Mouse (Mus musculus): Measurements from ENCODE around the gene Olfr1281. TPM values are rescaled to one million over a fixed set of nuclear protein-coding genes. Genes with fewer than 3 reads are reported as not detected.
"Not testable (repeated sequence)": the region's sequence is repeated elsewhere in the genome, so short reads cannot be mapped to it uniquely, and the experiment has no call there.

The Olfr1281 gene
- not detected for total RNA-seq (2021)
- long read RNA-seq, experiment 1, result 0 reads
- long read RNA-seq, experiment 2, result 0 reads

DNA sequence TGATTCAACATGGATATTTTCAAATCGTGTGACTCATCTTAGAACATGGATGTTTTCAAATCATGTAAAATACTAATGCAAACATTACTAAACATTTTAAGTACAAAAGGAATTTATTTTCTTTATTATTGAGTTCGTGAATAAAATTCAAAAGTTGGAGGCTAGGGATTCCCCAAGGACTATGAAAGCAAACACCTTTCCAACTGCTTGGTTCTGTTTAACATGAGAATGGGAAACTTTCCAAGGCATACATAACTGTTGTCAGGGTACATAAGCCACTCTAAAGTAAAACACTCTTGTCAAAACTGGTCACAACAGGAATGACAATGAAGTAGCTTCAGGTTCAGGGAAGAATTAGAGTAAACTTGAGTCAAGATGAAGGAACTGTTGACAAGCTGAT lies at the start of gene Olfr1281:
TSS of gene Olfr1281 (plus strand) at position 301 of the 400 bp plus-strand sequence.
- no peak for DNase-seq

DNA sequence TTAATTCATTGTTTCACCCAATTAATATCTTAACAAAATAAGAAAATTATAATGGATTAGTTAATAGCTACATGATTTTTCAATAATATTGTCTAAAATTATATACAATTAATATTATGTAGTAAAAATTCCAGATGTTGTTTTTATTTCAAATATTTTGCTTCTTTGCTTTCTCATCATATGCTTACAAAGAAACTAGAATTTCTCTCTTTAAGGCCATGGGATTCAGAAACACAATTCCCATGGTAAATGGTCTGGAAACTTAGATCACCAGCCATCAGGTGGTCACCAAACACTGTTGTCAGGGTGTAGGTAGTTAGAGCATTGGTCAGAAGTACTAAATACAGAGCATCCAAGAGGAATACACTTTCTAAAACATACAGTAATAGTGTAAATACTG lies 36.5 kb upstream of the Olfr1281 start, which contains the start of gene Olfr1278:
TSS of gene Olfr1278 (plus strand) at position 301 of the 400 bp plus-strand sequence.
- DNase-seq, result no peak

DNA sequence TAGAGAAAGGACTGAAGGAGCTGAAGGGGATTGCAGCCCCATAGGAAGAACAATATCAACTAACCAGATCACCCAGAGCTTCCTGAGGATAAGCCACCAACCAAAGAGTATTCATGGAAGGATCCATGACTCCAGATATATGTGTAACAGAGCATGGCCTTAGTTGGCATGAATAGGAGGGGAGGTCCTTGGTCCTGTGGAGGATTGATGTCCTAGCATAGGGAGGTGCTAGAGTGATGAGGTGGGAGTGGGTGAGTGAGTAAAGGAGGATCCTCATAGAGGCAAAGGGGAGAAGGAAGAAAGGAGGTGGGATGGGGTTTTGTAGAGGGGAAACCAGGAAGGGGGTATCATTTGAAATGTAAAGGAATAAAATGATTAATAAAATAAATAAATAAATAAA lies 27.8 kb upstream of the Olfr1281 start:
- no peak for DNase-seq

DNA sequence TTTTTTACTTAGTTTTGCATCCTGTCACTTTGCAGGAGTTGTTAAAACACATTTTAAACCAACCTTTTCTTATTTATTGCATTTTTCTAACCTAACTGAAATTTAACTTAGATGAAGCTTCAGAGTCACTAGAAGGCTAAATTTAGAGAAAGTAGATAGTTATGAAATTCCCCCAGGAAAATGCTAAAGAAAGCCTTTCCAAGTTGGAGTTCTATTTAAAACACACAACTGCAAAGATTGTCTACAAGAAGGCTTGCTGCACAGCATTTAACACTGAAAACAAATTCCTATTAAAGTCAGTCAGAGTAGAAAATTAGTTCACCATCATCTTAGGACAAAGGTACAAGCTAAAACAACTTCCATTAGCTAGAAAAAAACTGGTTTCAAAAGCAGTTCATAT lies 25.9 kb upstream of the Olfr1281 start, which contains the start of gene Olfr1279:
TSS of gene Olfr1279 (plus strand) at position 262 of the 400 bp plus-strand sequence.
- DNase-seq, result no peak

DNA sequence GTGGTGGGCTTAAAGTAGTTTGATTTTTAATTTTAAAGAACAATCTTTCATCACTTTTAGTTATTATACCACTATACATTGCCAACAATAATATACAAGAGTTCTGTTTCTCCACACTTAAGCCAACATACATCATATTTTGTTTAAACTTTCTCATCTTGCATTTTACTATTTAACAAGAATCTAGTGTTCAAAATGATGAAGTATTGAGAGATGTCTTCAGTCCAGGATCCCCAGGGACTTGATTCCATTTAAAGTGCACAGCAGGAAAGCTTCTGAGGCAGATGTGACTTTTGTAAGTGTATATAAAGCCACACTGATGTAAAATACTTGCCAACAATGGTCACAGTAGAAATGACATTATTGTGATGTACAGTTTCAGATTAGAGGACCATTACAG lies 12.6 kb upstream of the Olfr1281 start, which contains the start of gene Olfr1280:
TSS of gene Olfr1280 (plus strand) at position 301 of the 400 bp plus-strand sequence.
- no peak for DNase-seq

DNA sequence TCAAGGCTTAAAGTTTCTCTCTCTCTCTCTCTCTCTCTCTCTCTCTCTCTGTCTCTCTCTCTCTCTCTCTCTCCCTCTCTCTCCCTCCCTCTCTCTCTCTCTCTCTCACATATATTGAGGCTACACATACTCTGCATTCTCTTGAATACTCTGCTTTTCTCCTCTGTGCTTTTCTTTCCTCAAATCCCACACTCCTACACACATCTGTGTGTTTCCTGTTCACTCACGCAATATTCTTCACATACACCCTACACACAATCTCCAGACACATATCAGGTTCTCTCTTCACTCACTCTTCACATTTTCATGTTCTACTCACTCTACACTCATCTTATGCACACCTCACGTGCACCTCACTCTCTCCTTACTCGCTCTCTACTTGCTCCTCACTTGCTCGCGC lies 7.4 kb downstream of the Olfr1281 start:
- not testable (repeated sequence) for DNase-seq

DNA sequence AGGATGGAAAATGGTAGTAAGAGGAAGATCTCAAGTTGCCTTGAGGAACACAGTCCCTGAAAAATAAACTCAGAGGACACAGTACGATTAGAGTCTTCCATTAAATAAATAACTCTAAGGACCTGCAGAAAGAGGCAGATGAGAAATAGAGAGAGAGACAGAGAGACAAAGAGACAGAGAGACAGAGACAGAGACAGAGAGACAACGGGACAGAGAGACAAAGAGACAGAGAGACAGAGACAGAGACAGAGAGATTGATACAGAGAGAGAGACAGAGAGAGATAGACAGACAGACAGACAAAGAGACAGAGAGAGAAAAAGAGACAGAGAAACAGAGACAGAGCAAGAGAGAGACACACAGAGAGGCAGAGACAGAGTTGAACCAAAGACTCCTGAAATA lies 9.7 kb downstream of the Olfr1281 start, which contains the start of gene Olfr1282:
TSS of gene Olfr1282 (minus strand) at position 101 of the 400 bp plus-strand sequence.
- DNase-seq, result no peak

DNA sequence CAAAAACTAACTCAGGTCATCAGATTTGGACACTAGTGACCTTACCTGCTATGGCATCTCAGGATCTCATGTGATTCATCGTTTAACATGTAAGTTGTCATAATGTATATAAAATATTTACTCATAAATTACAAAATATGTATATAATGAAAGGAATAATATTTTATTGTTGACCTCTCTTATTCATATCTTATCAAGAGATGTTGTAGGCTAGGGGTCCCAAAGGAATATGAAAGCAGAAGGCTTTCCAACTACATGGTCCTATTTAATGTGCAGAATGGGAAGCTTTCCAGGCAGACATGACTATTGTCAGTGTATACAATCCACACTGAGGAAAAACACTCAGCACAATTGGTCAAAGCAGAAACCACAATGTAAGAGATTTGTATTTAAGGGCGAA lies 40.2 kb downstream of the Olfr1281 start, which contains the start of gene Olfr1283:
TSS of gene Olfr1283 (plus strand) at position 301 of the 400 bp plus-strand sequence.
- DNase-seq, result no peak

DNA sequence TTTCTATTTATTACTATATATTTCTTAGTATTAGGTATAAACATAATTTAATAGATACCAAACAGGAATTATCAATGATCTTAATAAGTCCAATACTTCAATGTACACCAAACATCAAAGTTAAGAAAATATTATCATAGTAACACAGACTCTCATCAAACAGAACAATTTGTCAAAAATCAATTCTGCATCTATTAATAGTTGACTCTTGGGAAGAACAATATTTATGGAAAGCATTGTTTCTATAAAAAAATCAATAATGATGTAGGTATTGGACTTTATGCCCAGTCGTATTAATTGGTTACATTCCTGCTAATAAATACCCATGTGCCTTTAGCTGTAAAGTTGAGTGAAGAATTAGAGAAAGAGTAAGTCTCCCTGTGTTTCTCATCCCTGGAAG lies 48.9 kb downstream of the Olfr1281 start, which contains the start of gene Olfr1284:
TSS of gene Olfr1284 (plus strand) at position 301 of the 400 bp plus-strand sequence.
- DNase-seq, result no peak

Other genes starting within 250 kb of the Olfr1281 start
- not detected for gene Gm13941, start 220.5 kb upstream of the Olfr1281 start, total RNA-seq (2021)
- gene Gm15130, start 173.6 kb upstream of the Olfr1281 start, total RNA-seq (2021), result not detected
- not detected for gene 4930430A15Rik, start 96.9 kb upstream of the Olfr1281 start, total RNA-seq (2021)
- gene Olfr1275, start 91.2 kb upstream of the Olfr1281 start, total RNA-seq (2021), result not detected
- gene Olfr1276, start 72.0 kb upstream of the Olfr1281 start, total RNA-seq (2021), result not detected
- not detected for gene Olfr1277, start 52.4 kb upstream of the Olfr1281 start, total RNA-seq (2021)
- gene Olfr1278, start 36.4 kb upstream of the Olfr1281 start, total RNA-seq (2021), result not detected
- not detected for gene Olfr1279, start 25.9 kb upstream of the Olfr1281 start, total RNA-seq (2021)
- not detected for gene Olfr1280, start 12.5 kb upstream of the Olfr1281 start, total RNA-seq (2021)
- gene Olfr1282, start 9.6 kb downstream of the Olfr1281 start, total RNA-seq (2021), result not detected
- not detected for gene Olfr1283, start 40.3 kb downstream of the Olfr1281 start, total RNA-seq (2021)
- gene Olfr1284, start 49.0 kb downstream of the Olfr1281 start, total RNA-seq (2021), result not detected
- not detected for gene Olfr1286, start 96.6 kb downstream of the Olfr1281 start, total RNA-seq (2021)
- gene Olfr1287, start 122.6 kb downstream of the Olfr1281 start, total RNA-seq (2021), result not detected
- not detected for gene Olfr1288, start 147.6 kb downstream of the Olfr1281 start, total RNA-seq (2021)
- gene Olfr1289, start 154.3 kb downstream of the Olfr1281 start, total RNA-seq (2021), result not detected
- gene Olfr1290, start 167.3 kb downstream of the Olfr1281 start, total RNA-seq (2021), result not detected
- not detected for gene Olfr1291-ps1, start 170.7 kb downstream of the Olfr1281 start, total RNA-seq (2021)
- not detected for gene Olfr1293-ps, start 198.7 kb downstream of the Olfr1281 start, total RNA-seq (2021)
- not detected for gene Olfr1294, start 213.8 kb downstream of the Olfr1281 start, total RNA-seq (2021)
- not detected for gene Olfr1295, start 243.2 kb downstream of the Olfr1281 start, total RNA-seq (2021)

All from gastrocnemius, postnatal 25 days (tissue).